Mouse (Mus musculus): ENCODE results near the gene Sp9.

Sp9 gene

GRCm38 (mm10) chr2:73312152-73313116 lies 40.7 kb downstream of the Sp9 start, which contains the start of the genes Scrn3 and Cir1:
Gene Scrn3, plus strand, starts transcription at chr2:73312601.
Gene Cir1, minus strand, starts transcription at chr2:73312701.
- peak; percentile 72 for DNase-seq (ENCODE audit: low spot score)

- peak; percentile 27 for DNase-seq (ENCODE audit: low spot score)
Observed at GRCm38 (mm10) chr2:73313117-73313501, 41.4 kb downstream of the Sp9 start.

DNA sequence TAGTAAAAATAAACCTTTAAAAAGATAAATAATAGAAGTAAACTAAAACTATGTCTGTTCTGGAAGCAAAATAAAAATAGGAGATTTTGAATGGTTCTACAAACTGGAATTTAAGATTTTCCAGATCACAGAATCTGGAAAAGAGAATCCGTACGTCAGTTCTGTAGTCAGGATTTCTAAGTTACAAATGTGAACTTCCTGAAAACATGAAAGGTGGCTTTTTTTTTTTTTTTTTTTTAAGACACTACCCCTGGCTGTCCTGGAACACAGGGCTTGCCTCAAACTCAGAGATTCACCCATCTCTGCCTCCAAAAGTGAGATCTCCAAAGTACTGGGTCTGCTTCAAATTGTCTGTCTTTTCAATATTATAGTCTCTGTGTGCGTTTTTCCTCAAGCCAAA lies 42.6 kb downstream of the Sp9 start:
- DNase-seq (ENCODE audit: low spot score) = no peak

GRCm38 (mm10) chr2:73317426-73317825 lies 45.7 kb downstream of the Sp9 start:
- no peak for DNase-seq (ENCODE audit: low spot score)

GRCm38 (mm10) chr2:73319218-73319617 lies 47.5 kb downstream of the Sp9 start:
- DNase-seq (ENCODE audit: low spot score) = no peak

DNA sequence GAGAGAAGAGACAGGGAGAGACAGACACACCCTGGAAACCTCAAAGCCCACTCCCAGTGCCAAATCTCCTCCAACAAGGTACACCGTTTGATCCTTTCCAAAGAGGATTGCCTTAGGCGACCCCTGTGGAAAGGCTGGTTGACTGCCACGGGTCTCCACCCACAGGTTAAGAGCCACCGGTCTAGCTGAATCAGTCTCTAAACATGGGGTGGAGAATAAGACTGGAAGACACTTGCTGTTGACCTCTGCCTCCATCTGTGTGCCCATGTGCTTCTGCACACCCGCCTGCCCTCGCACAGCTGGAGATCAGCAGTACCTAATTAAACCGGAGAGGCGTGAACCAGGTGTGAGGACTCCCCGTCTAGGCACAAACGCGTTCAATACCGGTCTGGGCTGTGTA lies 51.3 kb downstream of the Sp9 start:
- no peak for DNase-seq (ENCODE audit: low spot score)

DNA sequence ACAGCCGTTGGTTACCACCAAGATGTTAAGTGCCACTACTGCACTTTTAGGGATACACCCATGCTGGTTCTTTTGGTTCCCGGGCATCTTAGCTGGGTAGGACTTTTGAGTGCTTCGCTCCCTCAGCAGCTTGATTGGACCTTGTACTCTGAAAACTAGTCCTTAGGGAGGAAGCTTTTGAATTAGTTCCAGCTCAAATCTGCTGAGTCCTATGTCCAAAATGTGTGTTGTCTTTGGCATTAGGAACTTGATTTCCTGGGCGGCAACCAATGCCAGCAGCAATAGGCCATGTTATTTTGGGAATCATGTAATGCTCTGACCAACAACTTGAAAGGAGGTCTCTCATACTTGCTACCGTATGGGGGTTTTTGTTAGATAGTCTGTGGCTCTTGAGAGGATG lies 54.1 kb downstream of the Sp9 start:
- no peak for DNase-seq (ENCODE audit: low spot score)

Data from ovary, postnatal 10 days (tissue).